Mouse (Mus musculus): ENCODE data around the gene Pstpip1. TPM values are rescaled to one million over a fixed set of nuclear protein-coding genes. Genes with fewer than 3 reads are reported as not detected.

The Pstpip1 gene
- polyA plus RNA-seq (2014; fragmentation: Illumina TruSeq; extraction: RNeasy Lipid Tissue Mini Kit (QIAGEN cat#74804); ENCODE audit: low read depth, low replicate concordance): not detected

GRCm38 (mm10) chr9:56089778-56090520 lies at the start of gene Pstpip1:
Pstpip1 (plus strand) TSS chr9:56089962.

GRCm38 (mm10) chr9:56041372-56042180 lies 48.2 kb upstream of the Pstpip1 start, which contains the start of gene Rcn2:
Rcn2 (plus strand) TSS chr9:56041845.

GRCm38 (mm10) chr9:56165377-56165776 lies 75.6 kb downstream of the Pstpip1 start, which contains the start of gene Tspan3:
Tspan3 (minus strand) TSS chr9:56165477.

Other genes starting within 250 kb of the Pstpip1 start
- 5.6 TPM for gene Scaper, start 151.8 kb upstream of the Pstpip1 start, polyA plus RNA-seq (2014; fragmentation: Illumina TruSeq; extraction: RNeasy Lipid Tissue Mini Kit (QIAGEN cat#74804); ENCODE audit: low read depth, low replicate concordance)
- gene 4930563M21Rik, start 79.4 kb upstream of the Pstpip1 start, polyA plus RNA-seq (2014; fragmentation: Illumina TruSeq; extraction: RNeasy Lipid Tissue Mini Kit (QIAGEN cat#74804); ENCODE audit: low read depth, low replicate concordance): not detected
- gene Rcn2, start 48.1 kb upstream of the Pstpip1 start, polyA plus RNA-seq (2014; fragmentation: Illumina TruSeq; extraction: RNeasy Lipid Tissue Mini Kit (QIAGEN cat#74804); ENCODE audit: low read depth, low replicate concordance): 19.7 TPM
- 4.9 TPM for gene Tspan3, start 75.5 kb downstream of the Pstpip1 start, polyA plus RNA-seq (2014; fragmentation: Illumina TruSeq; extraction: RNeasy Lipid Tissue Mini Kit (QIAGEN cat#74804); ENCODE audit: low read depth, low replicate concordance)

Data from liver, adult 10 weeks (tissue).